Mouse (Mus musculus) liver, embryonic 14.5 days (tissue): ENCODE results near the gene Tmem40. TPM values are rescaled to one million over a fixed set of nuclear protein-coding genes. Genes with fewer than 3 reads are reported as not detected.

Experiments used
- ATAC-seq: fragments of 200-750 bp; cut with Nextera tagmentation; 2 replicates; pipeline ENCODE4 v1.8.0; 2017; ENCODE audit warnings: moderate number of reproducible peaks, mild to moderate bottlenecking, moderate library complexity; ENCODE audit not compliant: insufficient read depth
- DNase-seq, 3 experiments: peaks; one replicate each; pipeline ENCODE4 v3.0.0-alpha.2; 2012 to 2013; ENCODE audit warnings: low read depth in 3 of 3, low spot score in 3 of 3
- H3K27ac ChIP-seq: fragments of 300-500 bp; sonication (generic); 2 replicates; pipeline ENCODE4 v1.5.1; 2014; ENCODE audit warnings: moderate library complexity, mild to moderate bottlenecking, control low read depth, inconsistent platforms
- H3K27me3 ChIP-seq: fragments of 300-500 bp; sonication (generic); 2 replicates; pipeline ENCODE4 v1.6.1; 2014; ENCODE audit warnings: mild to moderate bottlenecking, low read length, moderate library complexity; ENCODE audit not compliant: control insufficient read depth, insufficient read depth
- H3K36me3 ChIP-seq: fragments of 300-500 bp; sonication (generic); replicated peaks from 2 replicates; pipeline ENCODE4 v1.6.1; 2014; ENCODE audit warnings: low read depth; ENCODE audit not compliant: control insufficient read depth, insufficient read depth
- H3K4me1 ChIP-seq, 2 experiments: fragments of 200-500 bp in 1 of 2; fragments of 300-500 bp in 1 of 2; sonication (generic) in 1 of 2; replicated peaks; 2 replicates each; pipeline ENCODE4 v1.6.1; 2012 to 2014; ENCODE audit warnings: antibody characterized with exemption in 1 of 2, inconsistent platforms in 1 of 2, low read length in 1 of 2; ENCODE audit not compliant: control insufficient read depth in 2 of 2, insufficient read depth in 2 of 2
- H3K4me2 ChIP-seq: fragments of 300-500 bp; sonication (generic); 2 replicates; pipeline ENCODE4 v1.6.1; 2014; ENCODE audit warnings: low read depth, mild to moderate bottlenecking, control low read depth, moderate library complexity
- H3K4me3 ChIP-seq, 2 experiments: fragments of 200-500 bp in 1 of 2; fragments of 300-500 bp in 1 of 2; sonication (generic) in 1 of 2; 2 replicates each; pipeline ENCODE4 v1.5.1; 2012 to 2014; ENCODE audit warnings: low read depth in 2 of 2, low read length in 2 of 2, mild to moderate bottlenecking in 2 of 2, control low read depth in 1 of 2, inconsistent platforms in 1 of 2, moderate library complexity in 1 of 2; ENCODE audit not compliant: insufficient read depth in 1 of 2
- H3K9ac ChIP-seq: fragments of 300-500 bp; sonication (generic); replicated peaks from 2 replicates; pipeline ENCODE4 v1.6.1; 2014; ENCODE audit warnings: mild to moderate bottlenecking, control low read depth, moderate library complexity
- H3K9me3 ChIP-seq: fragments of 300-500 bp; sonication (generic); 2 replicates; pipeline ENCODE4 v1.6.1; 2016; ENCODE audit warnings: low read length, mixed read lengths; ENCODE audit not compliant: control insufficient read depth
- CTCF ChIP-seq: IDR thresholded peaks from 2 replicates; pipeline ENCODE4 v1.5.1; 2016; ENCODE audit warnings: antibody characterized with exemption, low read depth, control low read depth
- EP300 ChIP-seq: IDR thresholded peaks from 2 replicates; pipeline ENCODE4 v1.6.1; 2016; ENCODE audit warnings: antibody characterized with exemption, low read depth
- WGBS: fragments of 180-500 bp; shearing (Covaris S2); extraction: QIAGEN DNeasy Blood & Tissue Kit; methylation state at CpG from one replicate; pipeline ENCODE4 v1.1.7; 2014; ENCODE audit not compliant: insufficient replicate concordance; 5-methylcytosine and 5-hydroxymethylcytosine counted together
- polyA plus RNA-seq, 2 experiments: library from polyadenylated mRNA; depleted of rRNA in 1 of 2; stranded (reverse) in 1 of 2; unstranded in 1 of 2; fragments of >200 nt; fragmentation: Nextera tagmentation in 1 of 2; extraction: Ambion mirVana in 1 of 2; gene quantifications; 2 replicates each; pipeline versions ENCODE4 v1.2.1 to v1.2.3; 2012 to 2014

Gene Tmem40
- polyA plus RNA-seq, 2 experiments, result 19.4 to 19.8 TPM

- no peak overlapping the region for H3K4me3 ChIP-seq
- no peak overlapping the region for H3K9ac ChIP-seq
- no peaks in the 10 kb centered on the region for H3K27me3 ChIP-seq
- ATAC-seq, result no peak
- no peak for TF ChIP-seq EP300
- TF ChIP-seq CTCF, result no peak
- peaks cover 30 to 35% of the 10 kb centered on the region in 2 experiments for H3K4me1 ChIP-seq
- H3K36me3 ChIP-seq, result no peaks in the 10 kb centered on the region
- H3K9me3 ChIP-seq, result no peaks in the 10 kb centered on the region
- DNase-seq, result no peak
- no peak overlapping the region for H3K27ac ChIP-seq
- 35% methylated on average over 4 of the region's 4 CpGs for WGBS
- no peak overlapping the region for H3K4me2 ChIP-seq
Observed at GRCm38 (mm10) chr6:115760982-115761381, 1.2 kb downstream of the Tmem40 start.

GRCm38 (mm10) chr6:115760137-115760536 lies 2.1 kb downstream of the Tmem40 start:
- H3K4me1 ChIP-seq, result peaks cover 37 to 42% of the 10 kb centered on the region in 2 experiments
- WGBS, result 77% methylated on average over 4 of the region's 4 CpGs

DNA sequence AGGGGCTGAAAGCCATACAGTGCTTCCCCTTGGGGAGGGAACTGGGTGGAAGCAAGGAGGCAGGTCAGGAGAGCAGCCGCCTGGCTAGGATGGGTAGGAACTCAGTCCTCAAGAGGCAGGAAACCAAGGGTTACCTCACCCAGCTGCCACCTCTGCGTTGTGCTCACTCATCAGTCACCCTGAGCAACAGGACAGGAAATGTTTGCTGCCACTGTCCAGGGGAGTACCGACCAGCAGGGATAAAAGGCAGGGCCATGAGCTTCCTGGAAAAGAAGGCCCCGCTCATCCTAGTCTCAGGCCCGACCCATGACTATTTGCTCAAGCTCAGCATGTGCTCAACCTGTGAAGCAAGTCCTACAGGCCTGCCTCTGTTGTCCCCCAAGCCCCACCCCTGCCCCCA lies 2.7 kb downstream of the Tmem40 start:
- Histone ChIP-seq H3K9ac (peak overlapping the region; percentile 75), H3K36me3 (no peaks in the 10 kb centered on the region), H3K4me2 (peak overlapping the region; percentile 71), H3K27ac (peak overlapping the region; percentile 83), H3K4me1 (peaks cover 40 to 48% of the 10 kb centered on the region in 2 experiments), H3K9me3 (no peaks in the 10 kb centered on the region), H3K4me3 (peak overlapping the region; percentile 54 to 63), H3K27me3 (no peaks in the 10 kb centered on the region)
- DNase-seq (no peak), ATAC-seq (peak; percentile 22)
- 27% methylated on average over 5 of the region's 5 CpGs for WGBS
- no peak for TF ChIP-seq EP300
- TF ChIP-seq CTCF, result no peak

More at GRCm38 (mm10) chr6:115760137-115760536, 2.1 kb downstream of the Tmem40 start:
- ATAC-seq (no peak), DNase-seq (no peak)
- no peak overlapping the region for H3K4me3 ChIP-seq
- H3K36me3 ChIP-seq, result no peaks in the 10 kb centered on the region
- H3K9ac ChIP-seq, result no peak overlapping the region
- no peaks in the 10 kb centered on the region for H3K9me3 ChIP-seq
- peak overlapping the region; percentile 83 for H3K27ac ChIP-seq
- H3K4me2 ChIP-seq, result no peak overlapping the region
- TF ChIP-seq EP300 (peak; percentile 29; the same call in 1 of the 2 replicates), CTCF (no peak)
- no peaks in the 10 kb centered on the region for H3K27me3 ChIP-seq

DNA sequence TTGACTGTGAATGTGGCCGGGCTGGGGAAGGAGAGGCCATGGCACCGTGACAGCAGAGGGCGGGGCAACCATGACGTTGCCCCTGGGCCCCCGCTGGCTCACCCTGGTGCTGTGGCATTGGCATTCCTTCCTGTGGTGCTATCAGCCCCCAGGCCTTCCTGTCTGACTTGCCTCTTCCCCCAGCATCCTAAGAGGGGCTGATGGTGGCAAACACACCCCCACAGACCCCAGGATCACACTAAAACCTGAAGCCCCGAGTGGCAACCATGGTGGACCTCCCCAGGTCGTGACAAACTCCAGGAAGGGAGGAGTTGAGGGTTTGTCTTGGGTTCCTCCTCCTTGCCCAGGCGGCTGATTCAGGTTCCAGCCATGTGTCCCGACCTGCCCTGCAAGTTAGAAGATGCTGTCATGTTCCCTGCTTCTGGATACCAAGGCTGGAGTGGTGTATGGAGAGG lies 3.2 kb downstream of the Tmem40 start:
- Histone ChIP-seq H3K4me2 (peak overlapping the region; percentile 71), H3K27me3 (no peaks in the 10 kb centered on the region), H3K9ac (peak overlapping the region; percentile 75), H3K36me3 (no peaks in the 10 kb centered on the region), H3K27ac (peak overlapping the region; percentile 83), H3K4me3 (peak overlapping the region; percentile 54 to 63), H3K9me3 (no peaks in the 10 kb centered on the region), H3K4me1 (peaks cover 40 to 48% of the 10 kb centered on the region in 2 experiments)
- WGBS, result 6% methylated on average over 9 of the region's 9 CpGs
- ATAC-seq (peak; percentile 87), DNase-seq (peak; percentile 45 to 63 (median 54))
- TF ChIP-seq EP300 (no peak), CTCF (no peak)

DNA sequence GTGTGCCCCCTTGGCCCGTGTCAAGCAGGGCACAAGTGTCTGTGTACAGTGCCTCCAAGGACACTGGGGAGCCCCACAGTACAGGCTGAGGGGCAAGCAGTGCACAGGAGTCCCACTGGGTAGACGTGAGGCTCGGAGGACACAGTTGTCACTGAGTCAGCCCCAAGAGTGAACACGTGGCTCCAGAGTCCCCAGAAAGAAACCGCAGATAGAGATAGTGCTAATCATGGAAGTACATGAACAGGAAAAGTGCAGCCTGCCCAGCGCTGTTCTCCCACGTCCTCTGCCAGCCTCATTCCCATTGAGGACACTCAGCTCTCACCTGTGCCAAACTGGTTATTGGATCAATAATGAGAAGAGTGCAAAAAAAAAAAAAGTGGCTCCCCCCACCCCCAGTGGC lies 6.7 kb downstream of the Tmem40 start:
- Histone ChIP-seq H3K27ac (peak overlapping the region; percentile 21; the same call in 1 of the 2 replicates), H3K36me3 (no peaks in the 10 kb centered on the region), H3K9ac (peak overlapping the region; percentile 52), H3K4me2 (peak overlapping the region; percentile 53), H3K4me3 (no peak overlapping the region), H3K9me3 (no peaks in the 10 kb centered on the region), H3K4me1 (peaks cover 30 to 35% of the 10 kb centered on the region in 2 experiments), H3K27me3 (no peaks in the 10 kb centered on the region)
- TF ChIP-seq EP300 (peak; percentile 71), CTCF (no peak)
- DNase-seq (peak; percentile 45 to 56 (median 50)), ATAC-seq (peak; percentile 74)
- 19% methylated on average over 7 of the region's 7 CpGs for WGBS
